Mouse (Mus musculus) layer of hippocampus, adult 8-10 months (tissue): ENCODE data around the gene Gm15013. TPM values are rescaled to one million over a fixed set of nuclear protein-coding genes. Genes with fewer than 3 reads are reported as not detected.
"Not testable (repeated sequence)": the region's sequence is repeated elsewhere in the genome, so short reads cannot be mapped to it uniquely, and the experiment has no call there.

Experiments
- DNase-seq, 2 experiments: peaks; one replicate each; pipeline ENCODE4 v3.0.0; 2022; ENCODE audit warnings: low spot score in 2 of 2
- total RNA-seq, 4 experiments: library from RNA; stranded (reverse); gene quantifications; 2 replicates each; pipeline ENCODE4 v1.2.4; 2022

The Gm15013 gene
- total RNA-seq, result not detected

DNA sequence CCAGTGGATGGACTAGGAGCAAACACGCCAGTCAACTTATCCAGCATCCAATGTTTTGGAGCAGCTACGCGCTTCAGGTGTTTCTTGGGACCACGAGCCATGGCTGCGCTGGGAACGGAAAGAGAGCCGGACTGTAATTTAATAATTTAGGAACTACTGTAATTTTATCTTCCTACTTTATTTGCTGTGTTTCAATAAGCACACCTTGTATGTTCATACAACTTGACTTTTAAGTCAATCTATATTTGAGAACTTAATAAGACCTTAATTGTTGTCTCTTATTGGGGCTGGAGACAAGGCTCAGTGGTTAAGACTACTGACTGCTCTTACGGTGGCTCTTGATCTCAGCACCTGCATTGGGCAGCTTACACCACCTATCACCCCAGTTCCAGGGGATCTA, at the start of gene Gm15013:
Gene Gm15013 (minus strand): TSS at position 101 of the 400 bp plus-strand sequence.
- DNase-seq, result no peak

DNA sequence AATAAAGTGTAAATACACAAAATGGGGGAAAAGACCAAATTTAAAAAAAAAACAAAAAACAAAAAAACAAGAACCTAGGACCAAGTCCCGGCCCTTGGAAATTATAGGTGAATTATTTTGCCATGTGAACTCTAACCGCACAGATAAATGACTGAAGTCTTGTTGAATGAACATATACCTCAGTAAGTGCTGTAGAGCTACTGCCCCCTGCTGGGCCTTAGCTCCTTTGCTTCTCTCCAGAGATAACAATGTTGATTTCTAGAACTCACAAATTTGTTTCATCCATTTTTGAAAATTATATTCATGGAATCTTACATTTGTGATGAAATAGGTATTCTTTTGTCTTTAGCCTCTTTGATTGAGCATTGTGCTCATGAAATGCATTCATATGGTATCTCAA, 48.3 kb upstream of the Gm15013 start:
- peak in 1 of 2 experiments; percentile 21 for DNase-seq

DNA sequence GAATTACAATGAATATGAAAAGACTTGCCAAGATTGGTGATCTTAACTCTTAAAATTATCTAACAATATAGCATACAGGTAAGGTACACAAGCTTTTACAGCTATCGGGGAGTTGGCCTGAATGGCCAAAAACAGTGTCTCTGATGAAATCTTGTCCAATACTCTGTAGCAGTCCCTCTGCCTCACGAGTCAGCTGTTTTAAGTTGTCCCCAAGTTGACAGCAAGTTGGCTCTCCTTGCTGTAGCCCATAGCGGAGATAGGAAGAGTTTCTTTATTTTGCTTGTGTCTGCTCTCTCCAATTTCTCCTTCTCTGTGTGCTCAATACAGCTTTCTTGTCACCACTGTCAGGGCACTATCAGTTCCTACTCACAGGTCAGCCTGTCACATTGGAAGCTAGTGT, 44.4 kb upstream of the Gm15013 start:
- not testable (repeated sequence) for DNase-seq

DNA sequence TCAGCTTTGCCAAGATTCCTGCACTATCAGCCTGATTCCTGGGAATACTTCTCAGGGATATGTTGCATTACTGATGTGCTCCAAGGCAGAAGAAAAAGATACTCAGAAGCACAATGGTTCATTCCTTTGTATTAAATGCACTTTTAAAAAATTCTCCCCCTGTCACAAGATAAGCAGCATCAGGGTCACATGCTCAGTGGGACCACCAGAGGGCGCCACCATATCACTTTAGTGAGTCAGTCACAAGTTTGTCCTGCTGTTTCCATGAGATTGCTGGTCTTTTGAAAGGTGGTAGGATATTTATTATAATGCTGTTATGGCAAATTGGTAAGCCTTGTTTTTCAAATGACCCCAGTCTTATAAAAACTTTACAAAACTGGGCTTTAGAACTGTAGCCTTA, 37.6 kb upstream of the Gm15013 start:
- DNase-seq, result peak in 1 of 2 experiments; percentile 7

DNA sequence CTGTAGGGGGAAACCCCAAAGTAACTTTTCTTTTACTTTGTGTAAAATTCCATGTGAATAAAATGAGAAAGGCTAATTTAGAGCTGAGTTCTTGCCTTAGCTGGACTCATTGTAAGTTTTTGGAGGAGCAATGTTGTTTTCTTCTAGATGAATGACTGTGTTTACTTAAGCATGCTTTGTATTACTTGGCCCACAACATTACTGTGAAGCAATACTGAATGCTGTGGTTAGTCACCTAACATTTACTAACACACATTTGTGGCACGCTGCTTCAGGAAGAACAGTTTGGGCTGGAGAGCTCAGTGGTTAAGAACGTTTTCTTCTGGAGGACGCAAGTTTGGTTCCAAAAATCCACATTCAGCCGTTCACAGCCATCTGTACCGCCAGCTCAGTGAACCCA, 22.8 kb upstream of the Gm15013 start:
- no peak for DNase-seq

DNA sequence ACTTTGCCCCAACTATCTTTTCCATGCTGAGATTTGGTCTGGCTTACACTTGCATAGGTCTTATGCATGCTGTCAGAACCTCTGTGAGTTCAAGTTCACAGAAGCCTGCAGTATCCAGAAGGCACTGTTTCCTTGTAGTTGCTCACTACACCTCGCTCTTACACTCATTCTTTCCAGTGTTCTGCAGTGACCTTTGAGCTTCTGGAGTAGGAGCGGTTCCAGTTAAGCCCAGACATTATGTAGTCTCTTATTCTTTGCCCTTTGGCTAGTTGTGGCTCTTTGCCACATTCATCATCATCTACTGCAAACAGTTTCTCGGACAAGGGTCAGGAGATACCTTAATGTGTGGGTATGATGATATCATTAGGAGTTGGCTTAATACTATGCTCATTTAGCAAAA, 16.3 kb upstream of the Gm15013 start:
- DNase-seq, result no peak

DNA sequence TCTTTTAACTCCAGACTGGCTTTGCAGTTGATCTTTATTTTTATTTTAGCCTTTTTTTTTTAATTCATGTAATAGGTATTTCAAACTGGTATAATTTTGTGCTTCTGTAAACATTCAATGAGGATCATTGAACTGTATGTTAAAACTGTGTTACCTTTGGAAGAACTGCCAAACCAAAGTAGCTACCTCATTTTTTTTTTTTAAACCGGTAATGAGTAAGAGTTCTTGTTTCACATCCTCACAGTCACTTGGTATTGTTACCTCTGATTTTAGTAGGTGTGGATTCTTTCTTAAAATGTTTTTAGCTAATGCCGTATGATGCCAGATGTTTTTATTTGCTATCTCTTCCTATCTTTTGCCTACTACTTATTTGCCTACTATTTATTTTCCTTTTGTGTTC, 8.1 kb upstream of the Gm15013 start:
- DNase-seq, result no peak

DNA sequence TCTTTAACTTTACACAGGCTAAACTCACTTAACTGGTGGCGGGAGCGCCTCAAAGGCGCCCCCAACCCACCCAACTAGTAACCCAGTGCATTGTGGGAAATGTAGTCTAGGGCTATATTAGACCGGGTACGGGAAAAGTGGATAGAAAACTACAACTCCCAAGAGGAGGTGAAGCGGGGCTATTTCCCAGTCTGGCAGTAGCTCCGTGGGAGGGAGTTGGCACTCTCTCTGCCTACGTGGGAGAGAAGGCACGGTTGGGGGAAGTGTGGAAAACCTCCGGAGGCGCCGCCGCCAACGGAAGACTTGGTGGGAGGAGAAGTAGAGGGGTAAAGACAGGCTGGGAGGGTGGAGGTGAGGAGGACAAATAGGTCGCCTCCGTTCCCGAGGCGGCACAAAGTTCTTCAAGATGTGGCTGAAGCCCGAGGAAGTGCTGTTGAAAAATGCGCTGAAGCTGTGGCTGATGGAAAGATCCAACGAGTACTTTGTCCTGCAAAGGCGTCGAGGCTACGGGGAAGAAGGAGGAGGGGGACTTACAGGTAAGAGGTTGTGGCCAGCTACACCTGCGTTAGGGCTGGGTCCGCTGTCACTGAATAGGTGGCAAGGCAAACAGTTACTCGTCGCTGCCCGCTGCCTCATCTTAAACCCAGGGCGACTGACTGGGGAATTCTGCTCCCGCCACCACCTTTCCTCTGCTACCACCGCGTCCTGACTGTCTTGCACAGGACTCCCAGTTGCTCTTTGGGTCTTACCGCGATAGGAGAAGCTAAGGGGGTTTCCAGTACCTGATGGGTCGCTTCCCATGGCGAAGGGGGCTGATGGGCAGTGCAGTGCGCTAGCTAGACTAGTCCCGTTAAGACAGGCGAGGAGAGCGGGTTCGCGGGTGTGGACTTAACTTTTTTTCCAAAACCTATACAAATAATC, 29.2 kb downstream of the Gm15013 start, which contains the start of gene Tbc1d8b:
Gene Tbc1d8b (plus strand): TSS at position 222 of the 921 bp plus-strand sequence.
- peak; percentile 71 to 77 for DNase-seq

DNA sequence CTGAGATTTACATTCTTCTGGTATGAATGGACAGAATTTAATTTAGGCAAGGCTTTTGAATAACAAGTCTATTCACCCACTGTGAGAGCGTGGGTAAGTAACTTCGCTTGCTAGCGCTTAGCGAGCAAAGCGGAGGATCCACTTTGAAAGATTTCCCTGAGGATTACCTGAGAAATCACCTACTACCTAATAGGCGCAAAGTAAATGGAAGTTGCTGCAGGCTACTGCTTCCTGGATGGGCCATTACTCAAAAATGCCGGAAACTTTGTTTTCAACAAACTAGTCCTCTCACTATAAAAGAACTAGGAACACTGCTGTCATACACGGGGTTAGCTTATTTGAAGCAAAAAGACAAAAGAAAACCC, 29.9 kb downstream of the Gm15013 start:
- DNase-seq, result no peak

DNA sequence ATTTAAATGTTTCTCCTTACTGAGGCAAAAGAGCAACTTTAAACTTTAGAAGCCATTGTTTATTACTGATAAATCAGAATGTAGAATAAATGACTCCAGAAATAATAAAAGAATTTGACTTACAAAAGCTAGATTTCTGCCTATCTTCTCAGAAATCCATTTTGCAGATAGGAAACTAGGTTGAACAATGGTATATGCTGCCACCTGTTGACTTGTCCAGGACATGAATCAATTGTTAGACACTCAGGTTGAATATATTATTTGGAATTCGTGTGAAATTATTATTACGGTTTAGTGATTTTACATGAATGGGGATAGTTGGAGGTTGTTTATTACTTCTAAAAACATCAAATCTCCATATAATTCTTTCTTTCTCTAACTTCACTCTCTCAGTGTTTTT, 48.5 kb downstream of the Gm15013 start:
- DNase-seq, result no peak

Other genes starting within 250 kb of the Gm15013 start
- under 1 TPM; 0.45 to 0.61 (median 0.49) TPM for gene D330045A20Rik, start 234.1 kb downstream of the Gm15013 start, total RNA-seq
- gene Rnf128, start 151.2 kb downstream of the Gm15013 start, total RNA-seq, result 10 to 100 TPM; 21.6 to 33.8 (median 30.3) TPM
- 10 to 100 TPM in 3 of 4 experiments, 1 to 10 TPM in 1; 9.3 to 12.5 (median 10.9) TPM for gene Tbc1d8b, start 29.5 kb downstream of the Gm15013 start, total RNA-seq
- gene Ripply1, start 67.9 kb upstream of the Gm15013 start, total RNA-seq, result not detected
- 1 to 10 TPM in 1 of 4 experiments, under 1 TPM in 3; 0.58 to 1.2 (median 0.86) TPM for gene Cldn2, start 86.3 kb upstream of the Gm15013 start, total RNA-seq
- gene Morc4, start 157.2 kb upstream of the Gm15013 start, total RNA-seq, result 1 to 10 TPM; 4.2 to 7.5 (median 5.2) TPM